Mouse (Mus musculus): ENCODE data around the gene Ssh2.

- TF ChIP-seq MAFK (IDR thresholded peaks at IDR 0.05; ENCODE audit: insufficient read depth, low read depth, low read length): no peak
- TF ChIP-seq ZC3H11A (IDR thresholded peaks at IDR 0.05; ENCODE audit: borderline replicate concordance, low read depth, low read length): no peak
- TF ChIP-seq CHD2 (IDR thresholded peaks at IDR 0.05; ENCODE audit: low read depth, low read length): no peak
- no peak for TF ChIP-seq HCFC1 (IDR thresholded peaks at IDR 0.05; ENCODE audit: borderline replicate concordance, insufficient read depth, low read length)
- TF ChIP-seq ZNF384 (IDR thresholded peaks at IDR 0.05; ENCODE audit: low read depth, low read length): no peak
Measured at GRCm38 (mm10) chr11:77414141-77414839, 198.2 kb downstream of the Ssh2 start.

All from ES-E14 (cell line).